Mouse (Mus musculus) kidney, postnatal 0 days (tissue): Measurements from ENCODE around the gene Shc1. TPM values are rescaled to one million over a fixed set of nuclear protein-coding genes. Genes with fewer than 3 reads are reported as not detected.

ENCODE experiments used
- ATAC-seq: fragments of 200-750 bp; cut with Nextera tagmentation; replicated peaks from 2 replicates; pipeline ENCODE4 v1.8.0; 2017; ENCODE audit warnings: low read depth, moderate number of reproducible peaks, moderate TSS enrichment, moderate library complexity; ENCODE audit not compliant: low FRiP score
- DNase-seq: peaks from one replicate; pipeline ENCODE4 v3.0.0-alpha.2; 2016; ENCODE audit warnings: low spot score
- H3K27ac ChIP-seq: fragments of 300-500 bp; sonication (generic); 2 replicates; pipeline ENCODE4 v1.5.1; 2014; ENCODE audit warnings: mild to moderate bottlenecking
- H3K27me3 ChIP-seq: fragments of 300-500 bp; sonication (generic); 2 replicates; pipeline ENCODE4 v1.6.1; 2014; ENCODE audit warnings: low read length, mixed read lengths; ENCODE audit not compliant: insufficient read depth
- H3K36me3 ChIP-seq: fragments of 300-500 bp; sonication (generic); 2 replicates; pipeline ENCODE4 v1.6.1; 2014; ENCODE audit warnings: low read length, mixed read lengths; ENCODE audit not compliant: insufficient read depth
- H3K4me1 ChIP-seq: fragments of 300-500 bp; sonication (generic); replicated peaks from 2 replicates; pipeline ENCODE4 v1.6.1; 2014; ENCODE audit warnings: antibody characterized with exemption, low read length, mixed read lengths; ENCODE audit not compliant: insufficient read depth
- H3K4me2 ChIP-seq: fragments of 300-500 bp; sonication (generic); 2 replicates; pipeline ENCODE4 v1.6.1; 2014; ENCODE audit warnings: mild to moderate bottlenecking, low read length, moderate library complexity, mixed read lengths
- H3K4me3 ChIP-seq: fragments of 300-500 bp; sonication (generic); replicated peaks from 2 replicates; pipeline ENCODE4 v1.5.1; 2014; ENCODE audit warnings: low read depth, low read length
- H3K9ac ChIP-seq: fragments of 300-500 bp; sonication (generic); 2 replicates; pipeline ENCODE4 v1.6.1; 2014; ENCODE audit warnings: low read depth, low read length
- H3K9me3 ChIP-seq: fragments of 300-500 bp; sonication (generic); replicated peaks from 2 replicates; pipeline ENCODE4 v1.6.1; 2016; ENCODE audit warnings: low read length, inconsistent platforms, mixed read lengths
- CTCF ChIP-seq: IDR thresholded peaks from 2 replicates; pipeline ENCODE4 v1.5.1; 2016; ENCODE audit warnings: antibody characterized with exemption, low read depth, mild to moderate bottlenecking, moderate library complexity
- WGBS: fragments of 180-500 bp; shearing (Covaris S2); extraction: QIAGEN DNeasy Blood & Tissue Kit; methylation state at CpG from one replicate; pipeline ENCODE4 v1.1.7; 2014; 5-methylcytosine and 5-hydroxymethylcytosine counted together
- polyA plus RNA-seq: library from polyadenylated mRNA; unstranded; fragments of >200 nt; fragmentation: Nextera tagmentation; extraction: Ambion mirVana; gene quantifications from 2 replicates; pipeline ENCODE4 v1.2.1, GENCODE M21; 2015

Shc1 gene
- polyA plus RNA-seq, 1 experiment from 2014 or later: 73.2 TPM

GRCm38 (mm10) chr3:89384331-89385076 lies 33.7 kb upstream of the Shc1 start:
- H3K4me3 ChIP-seq: no peak overlapping the region
- no peaks in the 10 kb centered on the region for H3K9me3 ChIP-seq
- H3K27me3 ChIP-seq: no peaks in the 10 kb centered on the region
- 0 out of 2 replicates have a peak overlapping the region, but pooled peaks have one; percentile 22 for H3K27ac ChIP-seq
- no peak for ATAC-seq
- 80% methylated on average over 12 of the region's 12 CpGs for WGBS
- DNase-seq: no peak
- TF ChIP-seq CTCF: no peak
- no peak overlapping the region for H3K9ac ChIP-seq
- 0 out of 2 replicates have a peak, but pooled peaks cover 12% of the 10 kb centered on the region for H3K36me3 ChIP-seq
- no peak overlapping the region for H3K4me2 ChIP-seq
- H3K4me1 ChIP-seq: 0 out of 2 replicates have a peak, but pooled peaks cover 8% of the 10 kb centered on the region

GRCm38 (mm10) chr3:89385451-89385850 lies 32.8 kb upstream of the Shc1 start:
- Histone ChIP-seq H3K27me3 (no peaks in the 10 kb centered on the region), H3K4me3 (no peak overlapping the region), H3K36me3 (0 out of 2 replicates have a peak, but pooled peaks cover 5% of the 10 kb centered on the region), H3K27ac (0 out of 2 replicates have a peak overlapping the region, but pooled peaks have one; percentile 22), H3K9me3 (no peaks in the 10 kb centered on the region), H3K9ac (no peak overlapping the region), H3K4me1 (0 out of 2 replicates have a peak, but pooled peaks cover 11% of the 10 kb centered on the region), H3K4me2 (no peak overlapping the region)
- DNase-seq: no peak
- no peak for TF ChIP-seq CTCF
- ATAC-seq: no peak
- whole genome bisulfite sequencing: 53% methylated on average over 11 of the region's 11 CpGs

- Histone ChIP-seq H3K27ac (no peak overlapping the region), H3K9me3 (no peaks in the 10 kb centered on the region), H3K27me3 (no peaks in the 10 kb centered on the region), H3K4me1 (peaks cover 23% of the 10 kb centered on the region; the same call in 1 of the 2 replicates), H3K4me3 (no peak overlapping the region), H3K4me2 (peak overlapping the region; percentile 13), H3K36me3 (no peaks in the 10 kb centered on the region), H3K9ac (peak overlapping the region; percentile 14; the same call in 1 of the 2 replicates)
- ATAC-seq (no peak), DNase-seq (no peak)
- TF ChIP-seq CTCF: no peak
- WGBS: 51% methylated on average over 17 of the region's 17 CpGs
These were observed 31.5 kb upstream of the Shc1 start for GRCm38 (mm10) chr3:89386438-89387420.

DNA sequence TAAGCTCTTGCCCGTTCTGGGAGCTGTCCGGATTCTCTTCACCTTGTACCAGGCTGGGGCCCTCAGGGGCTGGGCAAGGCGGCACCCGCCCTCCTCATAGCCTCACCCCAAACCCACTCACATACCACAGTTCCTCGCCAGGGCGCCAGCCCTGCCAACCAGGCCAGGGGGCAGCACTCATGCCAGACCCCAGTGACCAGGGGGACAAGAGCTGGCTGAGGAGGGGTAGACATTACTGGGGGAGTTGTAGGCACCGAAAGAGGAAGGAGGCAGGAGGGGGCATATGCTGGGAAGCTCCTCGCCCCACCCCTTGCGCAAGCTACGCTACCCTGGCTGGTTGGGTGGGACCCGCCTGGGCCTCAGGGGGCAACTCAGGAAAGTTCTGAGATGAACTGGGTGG lies 30.6 kb upstream of the Shc1 start:
- Histone ChIP-seq H3K27ac (no peak overlapping the region), H3K9ac (peak overlapping the region; percentile 14; the same call in 1 of the 2 replicates), H3K4me1 (peaks cover 25% of the 10 kb centered on the region; the same call in 1 of the 2 replicates), H3K9me3 (no peaks in the 10 kb centered on the region), H3K4me3 (no peak overlapping the region), H3K27me3 (no peaks in the 10 kb centered on the region), H3K4me2 (no peak overlapping the region), H3K36me3 (no peaks in the 10 kb centered on the region)
- DNase-seq (no peak), ATAC-seq (no peak)
- TF ChIP-seq CTCF: no peak
- 82% methylated on average over 11 of the region's 11 CpGs for WGBS

DNA sequence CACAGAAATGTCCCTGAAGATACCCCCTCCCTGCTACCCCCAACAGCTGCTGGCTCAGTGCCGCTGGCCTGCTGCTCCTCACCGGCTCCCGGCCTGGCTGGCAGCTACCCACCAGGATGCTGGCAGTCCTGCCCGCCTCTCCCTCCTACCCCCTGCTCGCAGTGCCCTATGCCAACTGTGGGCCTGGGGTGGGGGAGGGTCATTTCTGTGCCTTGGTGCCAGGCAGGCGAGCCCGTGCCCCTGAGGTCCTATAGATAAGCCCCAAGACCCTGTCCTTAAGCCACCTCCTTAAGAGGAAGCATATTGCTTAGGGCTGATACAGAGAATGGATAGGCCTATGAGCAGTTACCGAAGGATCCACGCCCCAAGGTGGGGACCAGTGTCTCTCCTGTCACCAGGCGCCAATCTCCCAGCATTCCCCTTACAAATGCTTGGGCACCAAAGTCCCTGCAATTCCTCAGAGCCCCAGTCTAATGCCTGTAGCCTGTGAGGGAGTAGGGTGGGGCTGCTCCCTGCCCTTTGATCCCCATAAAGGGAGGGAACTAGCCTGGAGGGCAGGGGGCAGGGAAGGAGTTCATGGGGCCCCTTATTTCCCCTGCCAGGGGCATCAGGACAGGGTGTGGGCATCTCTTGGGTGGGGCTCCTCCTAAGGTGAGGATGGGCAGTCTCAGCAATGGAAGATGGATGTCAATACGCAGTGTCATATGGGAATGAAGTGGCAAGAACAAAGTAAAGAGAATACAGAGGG lies 29.9 kb upstream of the Shc1 start:
- no peak for TF ChIP-seq CTCF
- no peak for ATAC-seq
- no peak overlapping the region for H3K27ac ChIP-seq

More for the DNA sequence above, 29.9 kb upstream of the Shc1 start:
- DNase-seq: no peak
- Histone ChIP-seq H3K4me1 (peaks cover 25% of the 10 kb centered on the region; the same call in 1 of the 2 replicates), H3K27me3 (no peaks in the 10 kb centered on the region), H3K4me2 (no peak overlapping the region), H3K36me3 (no peaks in the 10 kb centered on the region), H3K9me3 (no peaks in the 10 kb centered on the region), H3K9ac (0 out of 2 replicates have a peak overlapping the region, but pooled peaks have one; percentile 14), H3K4me3 (no peak overlapping the region)
- WGBS: 74% methylated on average over 11 of the region's 11 CpGs
